Mouse (Mus musculus) hindbrain, embryonic 15.5 days (tissue): Measurements from ENCODE around the gene 9130023H24Rik. TPM values are rescaled to one million over a fixed set of nuclear protein-coding genes. Genes with fewer than 3 reads are reported as not detected.

Experiments used
- ATAC-seq: fragments of 200-750 bp; cut with Nextera tagmentation; 2 replicates; pipeline ENCODE4 v1.8.0; 2017; ENCODE audit warnings: low read depth, moderate number of reproducible peaks, moderate TSS enrichment; ENCODE audit not compliant: low FRiP score
- H3K27ac ChIP-seq: fragments of 300-500 bp; sonication (generic); replicated peaks from 2 replicates; pipeline ENCODE4 v1.5.1; 2015; ENCODE audit warnings: mild to moderate bottlenecking, inconsistent platforms
- H3K27me3 ChIP-seq: fragments of 300-500 bp; sonication (generic); 2 replicates; pipeline ENCODE4 v1.6.1; 2015; ENCODE audit warnings: control low read depth, inconsistent platforms
- H3K36me3 ChIP-seq: fragments of 300-500 bp; sonication (generic); 2 replicates; pipeline ENCODE4 v1.6.1; 2015; ENCODE audit warnings: control low read depth, inconsistent platforms
- H3K4me1 ChIP-seq: fragments of 300-500 bp; sonication (generic); replicated peaks from 2 replicates; pipeline ENCODE4 v1.6.1; 2015; ENCODE audit warnings: control low read depth, inconsistent platforms
- H3K4me2 ChIP-seq: fragments of 300-500 bp; sonication (generic); 2 replicates; pipeline ENCODE4 v1.6.1; 2015; ENCODE audit warnings: moderate library complexity, mild to moderate bottlenecking, inconsistent platforms
- H3K4me3 ChIP-seq: fragments of 300-500 bp; sonication (generic); 2 replicates; pipeline ENCODE4 v1.5.1; 2015; ENCODE audit warnings: mild to moderate bottlenecking, inconsistent platforms
- H3K9ac ChIP-seq: fragments of 300-500 bp; sonication (generic); 2 replicates; pipeline ENCODE4 v1.6.1; 2015; ENCODE audit warnings: inconsistent platforms
- H3K9me3 ChIP-seq: fragments of 300-500 bp; sonication (generic); 2 replicates; pipeline ENCODE4 v1.6.1; 2016; ENCODE audit warnings: control low read depth, inconsistent platforms
- WGBS: fragments of 180-500 bp; shearing (Covaris S2); methylation state at CpG from one replicate; pipeline ENCODE4 v1.1.7; 2015; 5-methylcytosine and 5-hydroxymethylcytosine counted together
- polyA plus RNA-seq: library from polyadenylated mRNA; unstranded; fragments of >200 nt; fragmentation: Nextera tagmentation; extraction: Ambion mirVana; gene quantifications from 2 replicates; pipeline ENCODE4 v1.2.1, GENCODE M21; 2015

9130023H24Rik gene
- polyA plus RNA-seq: 7.4 and 8.0 TPM in 2 replicates

DNA sequence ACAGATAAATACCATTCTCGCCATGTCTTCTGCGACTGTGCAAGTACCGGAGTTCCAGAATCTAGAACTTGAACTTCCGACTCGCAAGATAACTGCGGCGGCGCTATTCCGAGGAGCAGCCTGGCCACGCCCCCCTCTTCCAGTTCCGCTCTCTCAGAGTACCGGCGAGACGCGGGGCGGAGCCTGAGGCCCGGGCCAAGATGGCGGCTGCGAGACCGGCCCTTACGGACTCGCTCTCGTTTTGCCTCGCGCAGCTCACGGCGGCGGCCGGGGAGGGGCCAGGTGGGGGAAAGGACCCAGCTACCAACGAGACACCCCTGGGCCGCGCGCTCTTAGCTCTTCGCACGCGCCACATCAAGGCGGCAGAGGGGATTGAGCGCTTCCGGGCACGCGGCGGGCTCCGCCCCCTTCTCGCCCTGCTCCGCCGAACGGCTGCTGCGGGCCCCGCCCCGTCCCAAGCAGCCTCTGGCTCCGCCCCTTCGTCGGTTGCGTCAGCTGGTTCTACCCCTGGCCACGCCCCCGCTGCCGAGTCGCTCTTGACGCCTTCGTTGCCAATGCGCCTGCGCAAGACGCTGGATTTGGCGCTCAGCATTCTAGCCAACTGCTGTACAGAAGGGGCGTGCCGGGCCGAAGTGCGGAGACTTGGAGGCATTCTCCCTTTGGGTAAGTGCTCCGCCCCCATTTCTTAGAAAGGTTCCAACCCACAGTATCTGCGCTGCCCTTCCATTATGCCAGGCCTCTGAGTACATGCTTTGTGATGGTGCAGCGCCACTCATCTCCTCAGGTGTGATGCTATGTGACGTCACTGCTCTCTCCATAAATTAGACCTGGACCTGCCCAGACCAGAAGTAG lies at the start of gene 9130023H24Rik:
9130023H24Rik (minus strand) TSS at position 105 of the 852 bp plus-strand sequence.
- Histone ChIP-seq H3K27me3 (no peaks in the 10 kb centered on the region), H3K27ac (peak within 1 kb of the TSS; percentile 99), H3K36me3 (peaks cover 12% of the 10 kb centered on the region; the same call in 1 of the 2 replicates), H3K4me2 (peak within 1 kb of the TSS; percentile 83), H3K9me3 (no peaks in the 10 kb centered on the region), H3K4me1 (peaks cover 23% of the 10 kb centered on the region), H3K4me3 (peak within 1 kb of the TSS; percentile 72), H3K9ac (peak within 1 kb of the TSS; percentile 67)
- peak; percentile 92 for ATAC-seq
- under 1% methylated on average over 71 of the region's 72 CpGs for WGBS

GRCm38 (mm10) chr7:128285060-128285459 lies 47.2 kb upstream of the 9130023H24Rik start:
- ATAC-seq: no peak
- Histone ChIP-seq H3K27ac (no peak overlapping the region), H3K9me3 (no peaks in the 10 kb centered on the region), H3K27me3 (no peaks in the 10 kb centered on the region), H3K4me2 (no peak overlapping the region), H3K36me3 (peaks cover 10% of the 10 kb centered on the region), H3K4me1 (0 out of 2 replicates have a peak, but pooled peaks cover 3% of the 10 kb centered on the region), H3K9ac (no peak overlapping the region), H3K4me3 (no peak overlapping the region)
- WGBS: 89% methylated on average over 8 of the region's 8 CpGs

GRCm38 (mm10) chr7:128284047-128284446 lies 46.2 kb upstream of the 9130023H24Rik start:
- 47% methylated on average over 5 of the region's 5 CpGs for WGBS
- H3K27ac ChIP-seq: no peak overlapping the region
- H3K4me2 ChIP-seq: no peak overlapping the region
- H3K9ac ChIP-seq: no peak overlapping the region
- 0 out of 2 replicates have a peak, but pooled peaks cover 3% of the 10 kb centered on the region for H3K4me1 ChIP-seq
- H3K9me3 ChIP-seq: no peaks in the 10 kb centered on the region
- H3K27me3 ChIP-seq: no peaks in the 10 kb centered on the region
- peaks cover 10% of the 10 kb centered on the region for H3K36me3 ChIP-seq
- ATAC-seq: no peak
- H3K4me3 ChIP-seq: no peak overlapping the region

- Histone ChIP-seq H3K4me3 (no peak overlapping the region), H3K4me2 (no peak overlapping the region), H3K4me1 (0 out of 2 replicates have a peak, but pooled peaks cover 3% of the 10 kb centered on the region), H3K9me3 (no peaks in the 10 kb centered on the region), H3K36me3 (peaks cover 14% of the 10 kb centered on the region; the same call in 1 of the 2 replicates), H3K27ac (no peak overlapping the region), H3K9ac (no peak overlapping the region), H3K27me3 (no peaks in the 10 kb centered on the region)
- 14% methylated on average over 7 of the region's 7 CpGs for WGBS
- ATAC-seq: no peak
Measured at GRCm38 (mm10) chr7:128282532-128283244, 44.9 kb upstream of the 9130023H24Rik start.

GRCm38 (mm10) chr7:128281765-128282164 lies 43.9 kb upstream of the 9130023H24Rik start:
- H3K9me3 ChIP-seq: no peaks in the 10 kb centered on the region
- 82% methylated on average over 11 of the region's 11 CpGs for WGBS
- H3K27ac ChIP-seq: no peak overlapping the region
- ATAC-seq: no peak
- no peaks in the 10 kb centered on the region for H3K27me3 ChIP-seq
- H3K9ac ChIP-seq: no peak overlapping the region
- no peak overlapping the region for H3K4me2 ChIP-seq
- H3K4me3 ChIP-seq: no peak overlapping the region
- 0 out of 2 replicates have a peak, but pooled peaks cover 7% of the 10 kb centered on the region for H3K36me3 ChIP-seq
- 0 out of 2 replicates have a peak, but pooled peaks cover 3% of the 10 kb centered on the region for H3K4me1 ChIP-seq

GRCm38 (mm10) chr7:128279750-128280149 lies 41.9 kb upstream of the 9130023H24Rik start:
- Histone ChIP-seq H3K4me3 (no peak overlapping the region), H3K27ac (no peak overlapping the region), H3K36me3 (peaks cover 19% of the 10 kb centered on the region), H3K9ac (no peak overlapping the region), H3K9me3 (no peaks in the 10 kb centered on the region), H3K27me3 (no peaks in the 10 kb centered on the region), H3K4me2 (no peak overlapping the region), H3K4me1 (0 out of 2 replicates have a peak, but pooled peaks cover 3% of the 10 kb centered on the region)
- ATAC-seq: no peak
- 87% methylated on average over 4 of the region's 4 CpGs for WGBS

DNA sequence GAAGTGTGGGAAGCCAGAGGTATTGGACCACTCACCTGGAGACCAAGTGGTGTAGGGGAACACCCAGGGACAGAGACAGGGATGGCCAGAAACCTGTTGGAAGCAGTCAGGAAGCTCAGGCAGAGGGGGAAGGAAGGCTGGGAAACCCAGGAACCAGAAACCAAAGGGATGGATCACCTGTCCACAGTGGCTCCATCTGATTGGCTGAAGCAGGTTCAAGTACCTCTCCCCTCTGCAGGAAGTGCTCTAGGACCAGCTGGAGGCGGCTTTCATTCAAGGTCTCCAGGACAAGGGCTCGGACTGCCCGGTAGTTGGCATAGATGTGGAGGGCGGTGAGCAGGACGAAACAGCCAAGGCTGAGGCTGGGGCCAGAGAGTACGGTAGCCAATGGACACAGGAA lies 38.2 kb upstream of the 9130023H24Rik start:
- Histone ChIP-seq H3K9me3 (no peaks in the 10 kb centered on the region), H3K27me3 (no peaks in the 10 kb centered on the region), H3K9ac (no peak overlapping the region), H3K27ac (no peak overlapping the region), H3K4me3 (no peak overlapping the region), H3K36me3 (peaks cover 35% of the 10 kb centered on the region), H3K4me2 (no peak overlapping the region), H3K4me1 (no peaks in the 10 kb centered on the region)
- no peak for ATAC-seq
- WGBS: 94% methylated on average over 6 of the region's 6 CpGs

DNA sequence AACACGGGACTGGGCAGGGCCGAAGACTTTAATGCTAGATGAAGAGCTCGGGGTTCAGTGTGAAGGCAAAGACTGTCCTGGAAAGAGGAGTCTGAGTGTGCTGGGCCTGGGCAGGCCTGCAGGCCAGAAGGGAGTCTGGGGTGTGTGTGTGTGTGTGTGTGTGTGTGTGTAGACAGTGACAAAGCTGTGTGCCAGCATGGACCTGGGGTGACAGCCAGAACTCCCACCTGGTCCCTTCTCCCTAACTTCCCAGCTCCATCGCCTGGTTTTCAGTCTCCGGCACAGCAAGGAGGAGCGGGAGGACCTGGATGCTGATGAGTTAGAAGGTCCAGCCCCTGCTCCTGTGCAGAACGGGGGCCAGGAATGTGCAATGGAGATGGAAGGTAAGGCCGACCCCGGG lies 33.7 kb upstream of the 9130023H24Rik start:
- Histone ChIP-seq H3K36me3 (peaks cover 29% of the 10 kb centered on the region), H3K9me3 (no peaks in the 10 kb centered on the region), H3K4me3 (no peak overlapping the region), H3K27ac (no peak overlapping the region), H3K9ac (no peak overlapping the region), H3K4me2 (no peak overlapping the region), H3K27me3 (no peaks in the 10 kb centered on the region), H3K4me1 (no peaks in the 10 kb centered on the region)
- WGBS: 99% methylated on average over 9 of the region's 9 CpGs
- ATAC-seq: no peak

DNA sequence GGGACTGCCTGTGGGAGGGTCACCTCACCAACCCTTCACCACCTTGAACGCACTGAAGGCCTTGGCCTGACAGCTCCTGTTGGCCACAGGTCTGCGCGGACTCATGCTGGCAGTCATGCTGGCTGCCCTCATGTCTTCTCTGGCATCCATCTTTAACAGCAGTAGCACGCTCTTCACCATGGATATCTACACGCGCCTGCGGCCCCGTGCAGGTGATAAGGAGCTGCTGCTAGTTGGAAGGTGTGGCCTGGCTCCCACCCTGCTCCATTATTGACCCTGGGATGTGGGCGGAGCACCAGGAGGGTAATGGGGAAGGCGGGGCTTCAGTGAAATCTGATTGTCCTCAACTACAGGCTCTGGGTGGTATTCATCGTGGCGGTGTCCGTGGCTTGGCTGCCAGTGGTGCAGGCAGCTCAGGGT lies 32.6 kb upstream of the 9130023H24Rik start:
- H3K4me1 ChIP-seq: no peaks in the 10 kb centered on the region
- no peak for ATAC-seq
- H3K9me3 ChIP-seq: no peaks in the 10 kb centered on the region
- no peak overlapping the region for H3K27ac ChIP-seq
- H3K27me3 ChIP-seq: no peaks in the 10 kb centered on the region
- H3K9ac ChIP-seq: no peak overlapping the region
- H3K4me2 ChIP-seq: no peak overlapping the region
- H3K36me3 ChIP-seq: peaks cover 21% of the 10 kb centered on the region
- 61% methylated on average over 13 of the region's 13 CpGs for WGBS
- no peak overlapping the region for H3K4me3 ChIP-seq

DNA sequence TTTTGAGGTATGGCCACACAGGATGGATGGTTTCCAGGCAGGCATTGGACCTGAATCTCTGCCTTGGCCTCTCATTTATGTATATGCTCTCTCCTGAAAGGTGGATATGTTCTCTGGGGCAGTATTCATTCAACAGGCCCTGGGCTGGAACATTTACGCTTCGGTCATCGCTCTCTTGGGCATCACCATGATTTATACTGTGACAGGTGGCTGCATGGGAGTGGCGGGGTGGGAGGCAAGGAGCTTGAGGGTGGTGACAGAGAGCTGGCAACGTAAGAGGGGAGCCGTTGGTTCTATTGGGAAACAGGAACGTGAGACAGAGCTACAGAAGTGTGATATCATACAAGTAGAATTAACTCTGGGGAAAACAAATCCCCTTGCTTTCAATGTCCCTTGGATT lies 30.0 kb upstream of the 9130023H24Rik start:
- Histone ChIP-seq H3K36me3 (peaks cover 10% of the 10 kb centered on the region; the same call in 1 of the 2 replicates), H3K27me3 (no peaks in the 10 kb centered on the region), H3K4me2 (no peak overlapping the region), H3K4me1 (no peaks in the 10 kb centered on the region), H3K4me3 (no peak overlapping the region), H3K9me3 (no peaks in the 10 kb centered on the region), H3K9ac (no peak overlapping the region), H3K27ac (no peak overlapping the region)
- no peak for ATAC-seq
- WGBS: 80% methylated on average over 7 of the region's 7 CpGs

DNA sequence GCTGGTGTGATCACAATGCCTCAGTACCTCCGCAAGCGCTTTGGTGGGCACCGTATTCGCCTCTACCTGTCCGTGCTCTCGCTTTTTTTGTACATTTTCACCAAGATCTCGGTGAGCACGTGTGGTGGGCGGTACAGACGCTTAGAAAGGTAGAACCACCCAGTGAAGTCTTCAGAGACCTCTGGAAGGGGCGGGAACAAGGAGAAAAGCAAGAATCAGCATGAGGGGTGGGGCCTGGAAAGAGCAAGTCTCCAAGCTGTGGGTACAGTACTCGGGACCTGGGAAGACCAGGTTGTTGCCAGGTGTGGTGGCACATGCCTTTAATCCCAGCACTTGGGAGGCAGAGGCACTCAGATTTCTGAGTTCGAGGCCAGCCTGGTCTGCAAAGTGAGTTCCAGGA lies 29.6 kb upstream of the 9130023H24Rik start:
- WGBS: 71% methylated on average over 13 of the region's 13 CpGs
- Histone ChIP-seq H3K9ac (no peak overlapping the region), H3K4me2 (no peak overlapping the region), H3K36me3 (peaks cover 9% of the 10 kb centered on the region; the same call in 1 of the 2 replicates), H3K4me1 (no peaks in the 10 kb centered on the region), H3K9me3 (no peaks in the 10 kb centered on the region), H3K4me3 (no peak overlapping the region), H3K27me3 (no peaks in the 10 kb centered on the region), H3K27ac (no peak overlapping the region)
- ATAC-seq: no peak

GRCm38 (mm10) chr7:128266056-128266455 lies 28.2 kb upstream of the 9130023H24Rik start:
- ATAC-seq: no peak
- Histone ChIP-seq H3K4me3 (no peak overlapping the region), H3K9me3 (no peaks in the 10 kb centered on the region), H3K9ac (no peak overlapping the region), H3K4me1 (no peaks in the 10 kb centered on the region), H3K4me2 (no peak overlapping the region), H3K27ac (no peak overlapping the region), H3K27me3 (no peaks in the 10 kb centered on the region), H3K36me3 (no peaks in the 10 kb centered on the region)
- WGBS: 73% methylated on average over 5 of the region's 5 CpGs
